Mouse (Mus musculus): Measurements from ENCODE around the gene Zfp787.
"Not testable (repeated sequence)": the region's sequence is repeated elsewhere in the genome, so short reads cannot be mapped to it uniquely, and the experiment has no call there.

The Zfp787 gene

DNA sequence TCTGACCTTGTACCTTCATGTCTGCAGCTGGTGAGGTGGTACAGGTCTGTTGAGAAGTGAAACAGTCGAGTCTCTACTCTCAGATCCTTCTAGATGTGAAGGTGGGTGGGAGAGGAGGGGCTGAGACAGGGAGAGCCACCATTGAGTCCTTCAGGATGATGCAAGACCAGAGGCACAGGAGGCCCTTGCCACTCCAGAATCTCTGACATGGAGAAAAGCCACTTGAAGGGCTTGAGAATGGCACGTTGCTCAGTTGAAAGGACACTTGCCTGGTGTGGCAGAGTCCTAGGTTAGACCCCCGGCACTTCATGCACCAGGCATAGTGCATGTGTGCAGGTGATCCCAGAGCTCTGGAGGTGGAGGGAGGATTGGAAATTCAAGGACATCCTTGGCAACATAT, 5.7 kb upstream of the Zfp787 start:
- no peak for DNase-seq

DNA sequence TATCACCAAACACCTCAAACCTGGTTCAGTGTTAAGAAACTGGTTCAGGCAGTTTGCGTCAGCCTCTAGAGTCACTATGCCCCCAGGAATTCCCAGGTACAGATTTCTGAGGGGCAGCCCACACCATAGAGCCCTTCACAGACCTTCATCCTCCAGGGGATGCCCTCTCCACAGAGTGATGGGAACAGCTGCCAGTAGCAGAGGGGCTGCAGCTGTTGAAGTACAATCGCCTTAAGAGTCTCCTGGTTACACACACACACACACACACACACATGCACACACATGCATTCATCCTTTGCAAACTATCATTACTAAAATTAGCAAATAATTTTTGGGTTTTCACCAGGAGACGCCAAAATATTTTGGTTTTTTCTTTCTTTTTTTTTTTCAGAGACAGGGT, 3.8 kb upstream of the Zfp787 start:
- DNase-seq = no peak

DNA sequence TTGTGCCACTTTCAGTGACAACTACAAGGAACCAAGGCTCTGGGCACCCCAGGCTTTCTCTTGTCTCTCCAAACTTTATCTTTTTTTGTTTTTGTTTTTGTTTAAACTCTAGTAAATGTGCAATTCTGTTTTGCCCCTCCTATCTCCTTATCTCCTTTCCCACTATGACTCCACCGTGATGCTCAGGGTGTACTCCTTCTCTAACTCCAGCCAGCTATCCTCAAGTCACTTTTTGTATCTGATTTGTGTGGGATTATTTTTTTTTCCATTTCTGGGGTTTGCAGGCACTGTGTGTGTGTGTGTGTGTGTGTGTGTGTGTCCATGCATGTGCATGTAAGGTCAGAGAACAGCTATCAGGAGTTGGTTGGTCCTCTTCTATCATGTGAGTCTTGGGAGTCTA, 1.7 kb upstream of the Zfp787 start:
- no peak for DNase-seq

DNA sequence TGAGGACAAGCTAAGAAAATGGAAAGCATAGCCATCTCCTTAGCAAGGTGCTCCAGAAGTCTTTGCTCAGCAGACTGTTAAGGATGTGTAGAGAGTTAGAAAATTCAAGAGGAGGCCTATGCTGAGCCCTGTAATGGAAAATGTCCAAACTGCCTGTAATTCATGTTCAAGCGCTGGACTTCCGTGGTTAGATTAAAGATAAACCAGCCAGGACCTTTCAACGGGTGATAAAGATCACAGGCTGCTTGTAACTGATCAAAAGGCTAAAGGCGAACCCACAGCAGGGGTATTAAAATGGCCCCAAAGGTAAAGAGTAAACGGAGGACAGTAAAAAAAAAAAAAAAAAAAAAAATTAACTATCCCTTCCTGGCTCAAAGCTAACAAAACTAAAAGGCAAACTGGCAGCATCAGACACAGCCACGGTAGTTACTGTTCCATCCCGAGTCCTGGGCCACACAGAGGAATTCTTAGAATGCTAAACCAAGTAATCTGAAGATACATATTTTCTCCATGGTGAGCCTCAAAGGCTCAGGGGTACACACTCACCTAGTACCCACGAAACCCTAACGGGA, 1.2 kb upstream of the Zfp787 start:
- DNase-seq = no peak

DNA sequence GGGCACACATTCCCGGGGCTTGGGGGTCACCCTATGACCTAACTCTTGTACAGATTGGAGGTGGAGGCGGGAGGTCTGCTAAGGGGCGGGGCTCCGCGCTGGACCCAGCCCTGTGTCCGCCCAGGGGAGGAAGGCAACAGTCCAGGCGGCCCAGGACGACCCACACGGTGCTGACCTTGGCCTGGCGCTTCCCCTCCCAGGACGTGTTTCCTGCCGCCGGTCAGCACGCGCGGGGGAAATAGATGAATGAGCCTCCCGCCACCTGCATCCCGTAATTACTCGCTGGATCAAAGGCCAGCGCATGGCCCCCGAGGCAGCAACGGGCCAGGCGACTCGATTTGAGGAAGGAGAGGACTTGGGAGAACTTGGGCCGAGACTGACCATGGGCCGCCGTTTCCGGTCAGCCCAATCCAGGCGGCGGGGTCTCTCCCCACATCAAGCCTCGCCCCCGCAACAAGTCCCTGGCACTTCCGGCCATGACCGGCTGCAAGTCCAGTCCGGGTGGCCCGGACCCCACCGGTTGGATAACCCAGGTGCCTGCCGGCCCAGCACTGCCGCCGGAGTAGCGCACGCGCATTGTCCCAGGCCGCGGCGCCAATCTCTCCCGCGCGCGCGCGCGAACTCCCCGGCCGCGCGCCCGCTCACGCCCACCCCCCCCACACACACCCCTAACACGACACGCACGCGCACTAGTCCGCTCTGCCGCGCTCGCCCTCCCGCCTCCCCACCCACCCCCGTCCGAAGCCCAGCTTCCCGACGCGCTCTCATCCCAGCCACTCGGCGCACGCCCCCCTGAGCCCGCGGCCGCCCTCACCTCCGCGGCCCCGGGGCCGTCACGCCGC, 545 bp downstream of the Zfp787 start:
- DNase-seq = peak; percentile 91

DNA sequence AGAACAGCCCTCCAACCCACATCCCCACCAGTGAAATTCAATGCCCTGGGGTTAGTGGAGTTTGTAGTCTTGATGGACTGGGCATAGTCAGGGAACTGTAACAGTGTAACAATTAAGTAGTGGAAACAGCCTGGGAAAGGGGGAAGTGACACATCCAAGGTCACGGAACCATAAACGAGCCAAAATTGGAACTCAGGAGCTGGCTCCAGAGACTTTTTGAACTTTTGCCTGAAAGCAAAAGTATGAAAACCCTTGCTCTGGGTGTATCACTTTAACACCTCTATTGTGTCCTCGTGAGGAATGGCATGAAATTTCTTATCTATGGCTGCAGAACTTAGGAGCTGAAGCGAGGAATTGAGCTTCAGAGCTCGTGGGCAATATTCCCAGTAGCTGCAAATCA, 1.6 kb downstream of the Zfp787 start:
- no peak for DNase-seq

DNA sequence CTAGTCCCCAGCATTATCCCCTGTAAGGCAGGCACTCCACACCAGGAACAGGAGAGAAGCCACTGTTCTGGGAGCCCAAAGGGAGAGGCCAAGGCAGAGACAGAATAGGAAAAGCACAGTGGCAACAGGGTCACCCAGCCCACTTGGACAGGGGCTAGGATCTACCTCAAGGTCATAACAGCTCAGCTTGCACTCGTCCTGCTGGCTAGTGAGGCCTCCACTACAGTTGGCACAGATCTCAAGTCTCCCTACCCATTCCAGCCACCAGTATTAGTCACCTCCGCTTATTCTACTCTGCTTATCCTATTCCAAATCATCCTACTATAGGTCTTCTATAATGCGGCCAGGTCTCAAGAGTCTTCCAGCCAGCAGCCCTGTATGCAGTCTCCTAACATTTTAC, 2.7 kb downstream of the Zfp787 start:
- DNase-seq = no peak

DNA sequence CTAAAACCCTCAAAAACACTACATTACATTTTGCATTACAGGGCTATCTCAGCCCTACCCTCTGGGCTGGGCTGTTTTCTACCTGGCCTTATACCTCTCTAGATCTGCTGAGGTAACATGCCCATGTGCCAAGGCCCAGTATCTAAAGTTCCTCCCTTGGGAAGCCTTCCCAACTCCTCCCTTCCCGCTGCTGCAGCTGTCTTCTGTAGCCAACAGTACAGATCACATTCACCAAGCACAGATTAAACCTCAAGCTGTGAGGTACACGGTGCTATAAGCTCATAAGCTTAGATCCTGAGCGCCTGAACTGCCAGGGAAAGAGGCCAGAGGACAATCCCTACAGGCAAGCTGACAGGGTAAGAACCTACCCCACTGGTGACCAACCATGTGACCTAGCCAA, 3.8 kb downstream of the Zfp787 start:
- DNase-seq = no peak

DNA sequence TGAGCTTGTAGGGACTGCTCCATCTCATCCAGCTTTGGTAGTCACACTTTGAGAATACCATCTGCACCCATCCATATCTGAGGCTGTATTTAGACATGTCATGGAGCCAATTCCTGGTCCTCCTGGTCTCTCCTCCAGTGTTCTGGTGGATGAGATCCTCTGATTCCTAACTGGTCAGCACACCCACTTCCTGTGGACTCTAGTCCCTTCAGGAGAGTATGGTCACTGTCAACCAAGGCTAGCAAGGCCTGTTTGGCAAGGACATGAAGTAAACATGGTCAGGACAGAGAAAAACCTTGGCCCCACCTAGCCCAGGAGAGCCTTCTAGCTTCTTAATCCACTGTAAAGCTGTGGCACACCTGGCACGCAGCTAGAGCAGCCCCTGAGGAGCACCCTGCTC, 4.5 kb downstream of the Zfp787 start:
- DNase-seq = no peak

DNA sequence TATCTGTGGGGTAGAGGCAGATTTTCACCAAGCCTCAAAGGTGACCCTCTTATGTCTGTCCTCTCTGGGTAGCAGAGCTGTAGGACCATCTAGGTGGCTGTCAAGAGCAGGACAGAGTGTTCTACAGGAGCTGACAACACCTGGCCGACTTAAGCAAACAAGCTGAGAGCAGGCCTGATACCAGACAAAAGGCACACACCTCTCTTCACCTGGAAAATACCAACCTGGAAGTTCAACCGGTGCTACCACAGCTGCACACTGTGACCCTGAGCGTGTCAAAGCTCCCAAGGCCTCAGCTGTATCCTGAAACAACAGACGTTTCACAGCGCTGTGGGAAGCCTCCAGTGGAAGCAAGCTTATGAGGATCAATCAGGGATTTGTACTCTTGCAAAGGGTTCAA, 8.1 kb downstream of the Zfp787 start:
- no peak for DNase-seq

DNA sequence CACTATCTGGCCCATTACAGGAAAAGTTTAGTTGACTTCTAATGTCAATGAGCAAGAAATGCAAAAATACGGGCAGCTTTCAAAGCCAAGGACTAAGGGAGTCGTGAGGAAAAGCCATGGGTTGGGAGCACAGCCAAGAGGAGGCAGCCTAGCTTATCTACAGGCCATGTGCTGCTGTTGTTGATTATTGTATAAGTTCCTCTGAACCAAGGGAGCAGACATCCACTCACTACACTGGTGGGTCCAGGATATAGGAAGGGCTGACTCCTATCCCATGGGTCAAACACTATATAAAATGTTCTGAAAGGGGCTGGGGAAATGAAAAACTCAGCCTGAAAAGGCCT, 8.8 kb downstream of the Zfp787 start:
- no peak for DNase-seq

DNA sequence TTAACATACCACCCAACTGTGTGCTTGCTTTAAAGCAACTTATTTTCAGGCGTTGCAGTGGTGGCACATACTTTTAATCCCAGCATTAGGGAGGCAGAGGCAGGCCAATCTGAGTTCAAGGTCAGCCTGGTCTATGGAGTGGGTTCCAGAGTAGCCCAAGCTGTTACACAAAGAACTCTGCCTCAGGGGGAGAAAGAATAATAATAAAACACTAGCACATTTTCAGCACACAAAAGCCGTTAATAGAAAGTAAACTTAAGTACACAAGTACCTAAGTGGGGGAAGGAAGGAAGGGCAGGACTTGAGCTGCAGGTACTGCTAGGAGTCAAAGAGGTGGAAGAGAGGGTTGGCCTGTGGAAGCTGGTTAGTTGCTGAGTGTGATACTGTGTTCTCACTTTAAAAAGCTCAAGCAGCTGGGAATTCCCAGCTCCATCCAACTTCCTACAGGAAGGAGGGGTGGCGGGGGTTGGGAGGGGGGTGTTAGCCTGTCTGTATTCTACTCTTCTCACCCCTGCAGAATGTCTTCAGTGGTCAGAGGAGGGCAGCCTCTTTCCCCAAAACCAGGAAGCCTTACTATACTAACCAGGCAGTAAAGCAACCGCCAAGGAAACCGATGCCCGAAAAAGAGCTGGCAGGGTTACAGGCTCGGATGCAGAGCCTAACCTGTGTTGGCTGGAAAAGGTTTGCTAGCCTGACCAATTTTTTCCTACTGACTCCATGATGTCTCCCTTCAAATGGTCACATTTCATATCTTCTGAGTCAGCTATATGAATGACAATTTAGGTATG, 9.4 kb downstream of the Zfp787 start:
- no peak for DNase-seq

DNA sequence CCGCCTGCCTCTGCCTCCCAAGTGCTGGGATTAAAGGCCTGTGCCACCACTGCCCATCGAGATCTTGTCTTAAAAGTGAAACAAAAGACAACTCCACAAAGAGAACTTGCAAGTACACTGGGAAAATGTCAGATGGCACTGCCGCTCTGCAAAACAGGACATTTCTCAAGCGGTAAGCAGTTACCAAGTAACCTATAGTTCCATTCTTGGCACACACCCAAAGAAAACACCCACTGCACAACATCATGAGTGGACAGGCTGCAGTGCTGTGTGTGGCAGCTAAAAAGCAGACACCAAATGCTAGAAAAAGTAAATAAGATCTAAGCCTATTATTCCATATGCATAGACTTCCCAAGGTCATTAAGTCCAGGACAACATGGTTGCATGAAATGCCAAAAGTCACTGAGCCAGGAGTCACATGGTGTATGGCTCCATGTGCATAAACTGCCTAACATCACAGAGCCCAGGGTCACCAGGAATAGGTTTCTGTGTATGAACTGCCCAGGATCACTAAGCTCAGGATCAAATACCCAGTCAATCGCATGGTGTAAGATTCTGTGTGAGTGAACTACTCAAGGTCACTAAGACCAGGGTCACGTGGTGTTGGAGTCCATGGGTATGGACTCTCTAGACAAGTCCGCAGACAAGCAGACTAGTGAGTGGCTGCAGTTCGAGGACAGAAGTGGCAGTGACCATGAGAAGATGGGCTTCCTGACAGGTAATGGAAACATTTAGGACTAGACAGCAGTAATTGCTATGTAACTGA, 10.2 kb downstream of the Zfp787 start:
- DNase-seq = no peak

DNA sequence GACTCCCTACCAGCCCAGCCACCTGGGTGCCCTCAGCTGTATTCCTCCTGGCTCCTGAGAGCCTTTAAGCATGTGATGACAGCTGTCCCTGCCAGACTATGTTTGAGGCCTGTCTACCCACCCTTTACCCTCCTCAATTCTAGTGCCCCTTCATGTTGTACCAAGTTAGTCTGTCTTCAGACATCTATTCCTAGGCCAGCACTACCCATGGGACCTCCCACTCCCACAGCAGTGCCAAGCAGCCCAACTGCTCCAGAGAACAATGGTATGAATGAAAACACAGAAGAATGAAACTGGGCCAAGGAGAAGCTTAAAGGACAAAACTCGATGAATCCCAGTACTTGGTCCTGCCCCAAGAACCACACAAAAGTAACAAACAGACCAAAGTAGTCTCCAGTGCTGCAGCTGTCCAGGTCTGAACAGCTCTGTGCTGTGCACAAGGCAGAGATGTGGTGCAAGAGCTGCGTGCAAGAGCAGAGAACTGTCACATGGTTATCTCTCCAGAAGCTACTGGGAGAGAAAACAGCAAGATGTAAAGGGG, 11.7 kb downstream of the Zfp787 start:
- no peak for DNase-seq

DNA sequence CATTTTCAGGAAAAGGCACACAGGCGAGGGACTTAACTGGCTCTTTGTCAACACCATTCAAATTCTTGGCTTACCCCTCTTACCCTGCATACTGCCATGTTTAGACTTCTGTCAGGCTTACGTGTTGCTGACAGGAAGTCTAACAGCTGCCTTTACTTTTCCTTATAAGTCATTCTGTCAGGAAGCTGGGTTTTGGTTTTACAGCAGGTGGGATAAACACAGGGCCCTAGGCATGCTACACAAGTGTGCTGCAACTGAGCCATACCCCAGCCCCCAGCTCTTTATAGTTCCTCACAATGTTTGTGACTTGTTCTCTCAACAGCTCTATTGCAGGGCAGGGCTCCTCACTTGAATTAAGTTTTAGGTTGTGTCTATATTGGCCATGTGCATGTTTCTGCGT, 16.5 kb downstream of the Zfp787 start:
- DNase-seq = no peak

DNA sequence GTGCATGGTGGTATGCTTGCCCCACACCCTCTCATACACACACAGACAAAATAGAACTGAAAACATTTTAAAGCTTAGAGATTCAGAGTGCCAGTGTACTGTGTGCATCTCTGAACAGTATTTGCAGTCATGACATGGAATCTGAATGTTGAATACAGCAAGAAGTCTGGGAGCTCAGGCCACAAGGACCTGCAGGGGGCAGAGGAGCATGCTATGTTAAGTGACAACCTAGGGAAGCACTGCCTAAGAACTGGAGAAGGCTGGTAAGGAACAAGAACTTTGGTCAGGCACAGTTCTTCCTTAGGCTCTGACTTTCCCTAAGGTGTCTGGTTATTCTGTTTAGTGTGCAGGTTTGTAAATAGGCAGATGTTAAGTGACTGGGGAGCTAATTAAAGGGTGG, 19.3 kb downstream of the Zfp787 start:
- DNase-seq = no peak

DNA sequence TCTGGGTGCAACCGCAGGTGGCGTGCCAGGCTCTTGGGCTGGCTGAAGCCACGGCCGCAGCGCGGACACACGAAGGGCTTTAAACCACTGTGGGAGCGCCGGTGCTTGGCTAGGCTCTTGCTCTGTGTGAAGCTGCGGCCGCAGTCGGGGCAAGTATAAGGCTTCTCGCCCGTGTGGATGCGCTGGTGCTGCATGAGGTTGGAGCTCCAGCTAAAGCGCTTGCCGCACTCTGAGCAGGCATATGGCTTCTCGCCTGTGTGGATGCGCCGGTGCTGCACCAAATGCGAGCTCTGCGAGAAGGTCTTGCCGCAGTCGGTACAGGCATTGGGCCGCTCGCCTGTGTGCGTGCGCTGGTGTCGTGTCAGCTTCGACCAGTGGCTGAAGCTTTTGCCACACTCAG, 23.2 kb downstream of the Zfp787 start:
- no peak for DNase-seq

DNA sequence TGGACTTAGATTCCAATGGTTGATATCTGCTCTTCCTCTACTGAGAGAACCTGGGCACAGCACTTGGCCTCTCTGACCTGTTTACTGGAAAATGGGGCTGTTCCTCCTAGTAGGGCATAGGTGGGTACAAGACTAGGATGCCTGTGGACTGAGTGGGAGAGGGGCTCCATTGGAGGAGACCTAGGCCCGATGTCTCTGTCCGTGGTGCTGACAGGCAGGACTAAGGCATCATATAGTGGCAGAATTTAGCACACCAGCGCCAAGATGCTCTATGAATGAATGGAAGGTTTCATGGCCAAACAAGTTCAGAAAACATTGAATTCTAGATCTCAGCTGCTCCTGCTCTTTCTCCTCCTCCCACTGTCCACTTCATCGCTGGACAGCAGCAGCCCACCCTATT, 25.5 kb downstream of the Zfp787 start:
- no peak for DNase-seq

DNA sequence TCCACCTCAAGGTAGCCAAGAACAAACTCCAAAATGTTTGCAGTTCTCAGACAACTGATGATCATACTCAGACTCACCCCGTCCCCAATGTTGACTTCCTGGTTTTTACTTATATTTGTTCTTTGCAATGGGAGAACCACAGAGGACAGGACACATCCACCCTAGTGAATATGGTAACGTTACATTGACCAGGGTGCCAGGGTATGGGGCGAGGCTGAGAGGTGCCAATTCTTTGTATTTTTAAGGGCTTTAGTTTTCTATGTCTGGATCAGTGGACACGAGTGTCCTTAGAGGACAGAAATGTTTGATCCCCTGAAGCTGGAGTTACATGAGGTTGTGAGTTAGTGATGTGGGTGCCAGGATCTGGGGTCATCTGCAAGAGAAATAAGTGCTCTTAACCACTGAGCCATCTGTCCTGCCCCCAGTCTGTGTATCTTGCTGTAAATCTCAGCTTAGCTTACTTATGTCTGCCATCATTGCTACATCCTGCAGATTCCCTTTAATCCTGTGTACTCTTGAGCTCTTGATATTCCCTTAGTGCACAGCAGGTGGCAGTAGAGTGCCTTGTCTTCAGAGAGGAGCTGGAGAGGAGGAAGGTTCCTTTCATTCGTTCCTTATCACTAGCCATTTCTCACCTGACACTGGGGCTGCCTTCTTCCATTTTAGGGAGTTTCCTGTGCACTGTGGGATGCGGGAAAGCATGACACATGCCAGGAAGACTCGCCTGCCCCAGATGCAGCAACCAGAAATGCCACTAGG, 28.9 kb downstream of the Zfp787 start:
- peak; percentile 84 for DNase-seq

DNA sequence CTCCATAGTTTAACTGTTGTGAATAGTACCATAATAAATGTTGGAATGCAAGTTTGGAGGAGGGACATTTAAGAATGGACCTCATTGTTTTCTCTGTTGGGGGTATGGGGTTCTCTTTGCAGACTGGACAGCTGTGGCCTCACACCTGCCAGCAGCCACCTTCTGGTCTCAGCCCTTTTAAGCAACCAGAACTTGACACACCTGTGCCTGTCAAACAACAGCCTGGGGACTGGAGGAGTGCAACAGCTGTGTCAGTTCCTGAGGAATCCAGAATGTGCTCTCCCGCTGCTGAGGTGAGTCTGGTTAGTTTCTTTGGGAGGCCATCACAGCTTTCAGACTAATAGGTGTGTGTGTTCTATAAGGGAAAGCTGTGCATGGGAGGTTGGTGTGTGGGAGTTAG, 34.7 kb downstream of the Zfp787 start:
- not testable (repeated sequence) for DNase-seq

DNA sequence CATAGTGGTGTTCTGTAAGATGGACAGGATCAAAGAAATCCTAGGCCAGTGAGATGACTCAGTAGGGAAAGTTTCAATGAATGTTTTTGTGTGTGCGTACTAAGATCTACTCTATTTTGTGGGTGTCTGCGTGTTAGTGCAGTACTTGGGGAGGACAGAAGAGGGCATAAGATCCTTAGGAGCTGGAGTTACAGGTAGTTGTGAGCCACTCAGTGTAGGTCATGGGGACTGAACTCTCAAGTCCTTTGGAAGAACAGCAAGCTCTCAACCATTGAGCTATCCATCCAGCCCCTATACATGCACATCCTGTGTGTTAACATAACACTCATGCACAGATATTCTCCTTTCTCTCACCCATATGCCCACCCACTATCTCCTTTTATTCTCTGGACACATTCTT, 35.7 kb downstream of the Zfp787 start:
- not testable (repeated sequence) for DNase-seq

DNA sequence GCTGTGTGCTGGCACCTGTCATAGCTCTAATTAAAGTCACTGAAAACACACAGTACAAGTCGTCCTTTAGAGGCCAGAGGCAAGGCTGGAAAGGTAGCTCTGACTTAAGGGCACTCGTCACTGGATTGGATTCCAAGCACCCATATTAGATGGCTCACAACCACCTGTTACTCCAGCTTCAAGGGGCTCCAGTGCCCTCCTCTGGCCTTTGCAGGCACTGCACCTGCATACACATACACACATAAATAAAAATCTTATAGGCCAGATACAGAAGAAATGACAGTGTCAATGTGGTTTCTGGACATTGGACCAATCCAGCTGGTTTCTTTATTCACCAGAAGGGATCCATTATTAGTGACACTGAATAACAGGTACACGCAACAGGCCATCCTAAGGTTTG, 36.3 kb downstream of the Zfp787 start:
- DNase-seq = no peak

All from thymus, postnatal 4 days (tissue).